Mouse (Mus musculus): ENCODE data around the gene Smim4.

Smim4 gene

GRCm38 (mm10) chr14:31125106-31126075, 3.4 kb downstream of the Smim4 start:
- DNase-seq (ENCODE audit: low spot score in 2 of 2): no peak

- DNase-seq (ENCODE audit: low spot score in 2 of 2): no peak
Measured at GRCm38 (mm10) chr14:31115522-31115921, 13.2 kb downstream of the Smim4 start.

DNA sequence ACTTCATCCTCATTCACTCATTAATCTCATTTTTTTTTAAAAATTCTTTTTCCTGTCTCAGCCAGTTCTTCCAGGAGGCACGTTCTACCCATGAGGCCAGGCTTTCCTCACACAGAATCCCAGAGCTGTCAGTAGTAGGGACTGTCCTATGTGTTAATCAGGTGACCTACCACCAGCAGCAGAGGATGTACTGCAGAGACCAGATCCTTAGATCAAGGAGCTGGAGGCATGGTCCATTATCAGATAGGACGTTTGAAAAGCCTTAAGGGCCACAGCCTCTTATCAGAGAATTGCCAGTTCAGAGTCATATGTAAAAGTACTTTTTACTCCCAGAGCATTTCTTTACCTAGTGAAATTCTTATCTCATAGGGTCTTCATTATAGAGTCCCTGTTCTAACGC, 14.7 kb downstream of the Smim4 start:
- DNase-seq (ENCODE audit: low spot score in 2 of 2): no peak

DNA sequence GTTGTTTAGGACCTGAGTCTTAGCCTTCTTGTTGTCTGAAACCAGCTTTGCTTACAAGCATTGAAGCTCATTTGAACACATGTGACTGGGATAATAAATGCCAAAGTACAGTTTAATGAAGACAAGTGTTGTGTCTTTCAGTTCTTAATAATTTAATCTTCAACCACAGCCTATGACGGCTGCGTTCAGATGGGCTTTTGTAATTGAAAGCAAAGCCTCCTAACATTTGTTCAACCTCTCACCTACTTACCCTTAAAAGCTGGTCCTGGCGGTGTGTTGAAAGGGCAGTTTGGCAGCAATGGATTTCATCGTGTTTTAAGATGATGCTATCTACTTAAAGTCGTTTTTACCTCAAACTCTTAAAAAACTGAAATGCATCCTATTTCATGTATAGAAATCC, 16.6 kb downstream of the Smim4 start:
- no peak for DNase-seq (ENCODE audit: low spot score in 2 of 2)

DNA sequence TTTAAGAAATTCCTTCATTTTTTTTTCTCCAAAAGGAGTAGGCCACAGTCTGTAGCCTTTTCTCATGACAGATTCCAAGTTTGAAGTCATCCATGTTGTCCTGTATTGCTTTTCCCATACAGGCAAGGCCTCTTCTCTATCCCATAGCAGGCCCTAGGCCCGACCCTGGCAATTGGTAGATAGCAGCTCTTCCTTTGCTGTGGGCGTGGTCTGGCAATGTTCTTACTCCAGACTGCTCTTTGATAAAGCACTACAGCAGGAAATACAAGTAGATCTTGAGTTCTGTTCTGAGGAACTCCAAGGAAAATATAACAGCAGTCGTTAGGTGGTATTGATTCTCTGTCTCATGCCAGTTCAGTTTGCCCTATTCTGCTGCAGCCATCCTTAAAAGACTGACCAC, 18.1 kb downstream of the Smim4 start:
- no peak for DNase-seq (ENCODE audit: low spot score in 2 of 2)

DNA sequence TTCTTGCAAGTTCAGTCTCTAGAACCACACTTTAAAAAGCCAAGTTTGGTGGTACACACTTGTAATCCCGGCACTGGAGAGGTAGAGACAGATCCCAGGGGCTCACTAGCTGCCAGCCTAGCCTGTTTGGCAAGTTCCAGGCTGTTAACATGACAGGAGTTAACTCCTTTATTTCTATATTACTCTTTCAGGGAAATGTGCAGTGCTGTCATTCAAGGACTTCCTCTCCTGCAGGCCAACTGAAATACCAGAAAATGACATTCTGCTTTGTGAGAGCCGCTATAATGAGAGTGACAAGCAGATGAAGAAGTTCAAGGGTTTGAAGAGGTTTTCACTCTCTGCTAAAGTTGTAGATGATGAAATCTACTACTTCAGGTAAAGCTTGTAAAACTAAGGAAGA, 23.6 kb downstream of the Smim4 start:
- no peak for DNase-seq (ENCODE audit: low spot score in 2 of 2)

GRCm38 (mm10) chr14:31089918-31090317, 38.8 kb downstream of the Smim4 start:
- no peak for DNase-seq (ENCODE audit: low spot score in 2 of 2)

- DNase-seq (ENCODE audit: low spot score in 2 of 2): no peak
Measured at GRCm38 (mm10) chr14:31088515-31088914, 40.2 kb downstream of the Smim4 start.

GRCm38 (mm10) chr14:31087433-31087832, 41.3 kb downstream of the Smim4 start:
- DNase-seq (ENCODE audit: low spot score in 2 of 2): no peak

DNA sequence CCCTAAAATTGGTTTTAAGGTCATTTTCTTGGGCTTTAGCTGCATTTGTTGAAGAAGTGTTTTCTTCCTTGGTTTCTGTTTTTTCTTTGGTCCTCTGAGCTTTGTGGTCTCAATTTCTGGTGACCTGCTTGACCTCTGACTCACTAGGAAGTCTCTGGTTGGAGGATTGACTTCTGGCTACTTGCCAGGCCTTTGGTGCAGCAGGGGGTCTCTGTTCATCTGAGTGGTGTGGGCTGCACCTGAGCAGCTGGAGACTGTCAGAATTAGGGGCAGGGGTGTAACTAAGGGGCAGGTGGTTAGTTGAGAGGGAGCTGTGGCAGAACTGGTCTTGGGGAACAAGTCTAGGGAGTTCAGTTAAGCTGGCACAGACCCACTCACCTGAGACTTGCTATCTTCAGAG, 47.6 kb downstream of the Smim4 start:
- DNase-seq (ENCODE audit: low spot score in 2 of 2): no peak

DNA sequence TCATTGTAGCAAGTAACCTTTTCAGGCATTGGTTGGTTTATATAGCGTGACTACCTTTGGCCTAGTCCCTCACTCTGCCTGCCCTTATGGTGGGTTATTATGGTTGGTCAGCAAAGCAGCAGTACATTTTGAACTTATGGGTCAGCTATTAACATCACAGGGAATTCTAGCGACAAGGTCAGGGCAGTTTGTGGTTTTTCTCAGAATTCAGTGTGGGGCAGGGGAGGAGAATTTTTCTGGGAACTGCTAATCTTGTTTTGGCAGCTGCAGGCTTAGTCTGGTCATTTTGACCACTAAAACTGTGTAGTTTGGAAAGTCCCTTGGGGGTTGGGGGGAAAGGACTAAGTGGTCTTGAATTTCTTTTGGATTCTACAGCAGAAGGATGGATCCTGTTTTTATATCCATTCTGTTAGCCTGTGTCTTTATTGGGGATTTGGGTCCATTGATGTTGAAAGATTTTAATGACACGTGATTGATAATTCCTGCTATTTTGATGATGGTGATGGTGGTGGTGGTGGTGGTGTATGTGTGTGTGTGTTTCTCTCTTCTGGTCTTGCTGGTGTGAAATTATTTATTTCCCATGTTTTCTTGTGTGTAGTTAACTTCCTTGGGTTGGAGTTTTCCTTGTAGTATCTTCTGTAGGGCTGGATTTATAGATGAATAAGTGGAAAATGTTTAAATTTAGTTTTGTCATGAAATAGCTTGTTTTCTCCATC, 49.3 kb downstream of the Smim4 start:
- DNase-seq (ENCODE audit: low spot score in 2 of 2): no peak

DNA sequence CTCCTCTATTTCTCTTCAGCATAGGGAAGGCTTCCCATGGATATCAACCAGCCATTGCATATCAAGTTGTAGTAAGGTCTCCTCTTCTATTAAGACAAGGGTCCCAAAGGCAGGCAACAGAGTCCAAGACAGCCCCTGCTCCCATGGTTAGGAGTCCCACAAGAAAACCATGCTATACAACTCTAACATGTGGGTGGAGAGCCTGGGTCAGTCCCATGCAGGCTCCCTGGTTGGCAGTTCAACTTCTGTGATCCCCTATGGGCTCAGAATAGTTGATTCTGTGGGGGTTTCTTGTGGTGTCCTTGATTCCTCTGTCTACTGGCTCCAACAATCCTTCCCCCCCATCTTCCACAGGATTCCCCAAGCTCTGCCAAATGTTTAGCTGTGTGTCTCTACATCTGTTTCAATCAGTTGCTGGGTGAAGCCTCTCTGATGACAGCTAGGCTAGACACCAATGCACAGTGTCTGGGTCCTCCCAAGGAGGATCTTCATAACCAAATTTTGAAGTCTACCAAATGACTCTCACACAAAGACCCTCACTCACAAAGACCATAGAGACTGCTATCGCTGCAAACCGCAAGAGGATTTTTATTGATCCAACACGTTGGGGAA, 50.1 kb downstream of the Smim4 start:
- no peak for DNase-seq (ENCODE audit: low spot score in 2 of 2)

GRCm38 (mm10) chr14:31069086-31069733, 59.5 kb downstream of the Smim4 start:
- no peak for DNase-seq (ENCODE audit: low spot score in 2 of 2)

DNA sequence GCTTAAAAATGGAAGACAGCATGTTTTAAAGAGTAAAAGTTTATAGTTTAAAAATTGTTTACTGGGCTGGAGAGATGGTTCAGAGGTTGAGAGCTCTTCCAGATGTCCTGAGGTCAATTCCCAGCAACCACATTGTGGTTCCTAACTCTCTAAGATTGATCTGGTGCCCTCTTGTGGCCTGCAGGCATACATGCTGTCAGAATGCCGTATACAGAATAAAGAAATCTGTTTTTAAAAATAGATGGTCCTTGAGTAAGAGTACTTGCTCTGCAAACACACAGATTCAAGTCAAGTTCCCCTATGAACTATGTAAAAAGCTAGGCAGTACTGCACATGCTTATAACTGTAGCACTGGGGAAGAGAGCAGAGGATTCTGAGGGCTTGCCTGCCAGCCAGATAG, 66.5 kb downstream of the Smim4 start:
- DNase-seq (ENCODE audit: low spot score in 2 of 2): no peak

- DNase-seq (ENCODE audit: low spot score in 2 of 2): no peak
Measured at GRCm38 (mm10) chr14:31045817-31046216, 82.9 kb downstream of the Smim4 start.

DNA sequence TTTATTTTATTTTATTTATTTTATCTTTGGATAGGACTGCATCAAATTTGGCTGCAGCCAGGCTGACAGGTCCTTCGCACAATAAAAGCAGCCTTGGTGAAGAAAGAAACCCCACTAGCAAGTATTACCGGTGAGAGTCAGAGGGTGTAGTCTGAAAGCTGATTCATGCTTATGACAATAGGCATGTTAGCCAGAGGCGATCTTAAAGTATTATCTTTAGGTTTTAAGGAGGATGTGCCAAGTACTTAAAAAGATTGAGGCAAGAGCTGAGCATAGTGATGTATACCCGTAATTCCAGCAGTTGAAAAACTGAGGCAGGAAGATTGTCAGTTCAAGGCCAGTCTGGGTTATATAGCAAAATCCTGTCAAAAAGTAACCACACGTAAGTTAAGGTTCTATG, 83.5 kb downstream of the Smim4 start:
- no peak for DNase-seq (ENCODE audit: low spot score in 2 of 2)
